Mouse (Mus musculus): ENCODE measurements around the gene Gck. TPM values are rescaled to one million over a fixed set of nuclear protein-coding genes. Genes with fewer than 3 reads are reported as not detected.
"Not testable (repeated sequence)": the region's sequence is repeated elsewhere in the genome, so short reads cannot be mapped to it uniquely, and the experiment has no call there.

Gck gene
- polyA plus RNA-seq, 1 experiment: 0.42 TPM

GRCm38 (mm10) chr11:5955546-5956276 lies 5.8 kb upstream of the Gck start, which contains the start of gene Ykt6:
Gene Ykt6 (plus strand): TSS chr11:5955693.
- under 1% methylated on average over 63 of the region's 71 CpGs for WGBS
- peak; percentile 92 for DNase-seq (ENCODE audit: low read depth, low spot score)

- 5% methylated on average over 7 of the region's 7 CpGs for WGBS
- peak; percentile 43 for DNase-seq (ENCODE audit: low read depth, low spot score)
Measured at GRCm38 (mm10) chr11:5954965-5955504, 5.2 kb upstream of the Gck start.

GRCm38 (mm10) chr11:5954435-5954834 lies 4.6 kb upstream of the Gck start:
- DNase-seq (ENCODE audit: low read depth, low spot score): no peak
- WGBS: 73% methylated on average over 5 of the region's 5 CpGs

GRCm38 (mm10) chr11:5953130-5953765 lies 3.4 kb upstream of the Gck start:
- WGBS: 45% methylated on average over 8 of the region's 8 CpGs
- no peak for DNase-seq (ENCODE audit: low read depth, low spot score)

GRCm38 (mm10) chr11:5952501-5952900 lies 2.6 kb upstream of the Gck start:
- 41% methylated on average over 5 of the region's 5 CpGs for WGBS
- no peak for DNase-seq (ENCODE audit: low read depth, low spot score)

GRCm38 (mm10) chr11:5948546-5949250 lies 1.2 kb downstream of the Gck start:
- 64% methylated on average over 10 of the region's 10 CpGs for WGBS
- no peak for DNase-seq (ENCODE audit: low read depth, low spot score)

GRCm38 (mm10) chr11:5947796-5948195 lies 2.1 kb downstream of the Gck start:
- no peak for DNase-seq (ENCODE audit: low read depth, low spot score)
- WGBS: 67% methylated on average over 4 of the region's 4 CpGs

GRCm38 (mm10) chr11:5945096-5945495 lies 4.8 kb downstream of the Gck start:
- no peak for DNase-seq (ENCODE audit: low read depth, low spot score)
- WGBS: 22% methylated on average over 2 of the region's 2 CpGs

- DNase-seq (ENCODE audit: low read depth, low spot score): no peak
- WGBS: 83% methylated on average over 6 of the region's 6 CpGs
Measured at GRCm38 (mm10) chr11:5942966-5943365, 6.9 kb downstream of the Gck start.

- DNase-seq (ENCODE audit: low read depth, low spot score): not testable (repeated sequence)
- WGBS: 92% methylated on average over 11 of the region's 11 CpGs
Measured at GRCm38 (mm10) chr11:5934531-5934930, 15.3 kb downstream of the Gck start.

- 90% methylated on average over 6 of the region's 6 CpGs for WGBS
- not testable (repeated sequence) for DNase-seq (ENCODE audit: low read depth, low spot score)
Measured at GRCm38 (mm10) chr11:5931947-5932346, 17.9 kb downstream of the Gck start.

GRCm38 (mm10) chr11:5930578-5930977 lies 19.3 kb downstream of the Gck start:
- 41% methylated on average over 1 of the region's 1 CpGs for WGBS
- DNase-seq (ENCODE audit: low read depth, low spot score): no peak

GRCm38 (mm10) chr11:5926696-5927220 lies 23.1 kb downstream of the Gck start:
- WGBS: 53% methylated on average over 3 of the region's 3 CpGs
- DNase-seq (ENCODE audit: low read depth, low spot score): no peak

GRCm38 (mm10) chr11:5924699-5925098 lies 25.2 kb downstream of the Gck start:
- no peak for DNase-seq (ENCODE audit: low read depth, low spot score)
- WGBS: 59% methylated on average over 8 of the region's 8 CpGs

GRCm38 (mm10) chr11:5920323-5920960 lies 29.4 kb downstream of the Gck start:
- DNase-seq (ENCODE audit: low read depth, low spot score): no peak
- WGBS: 24% methylated on average over 17 of the region's 17 CpGs

GRCm38 (mm10) chr11:5919606-5920005 lies 30.3 kb downstream of the Gck start:
- DNase-seq (ENCODE audit: low read depth, low spot score): no peak
- 92% methylated on average over 4 of the region's 4 CpGs for WGBS

- no peak for DNase-seq (ENCODE audit: low read depth, low spot score)
- 62% methylated on average over 2 of the region's 2 CpGs for WGBS
Measured at GRCm38 (mm10) chr11:5918111-5918510, 31.8 kb downstream of the Gck start.

- WGBS: 65% methylated on average over 8 of the region's 8 CpGs
- DNase-seq (ENCODE audit: low read depth, low spot score): no peak
Measured at GRCm38 (mm10) chr11:5916178-5916548, 33.7 kb downstream of the Gck start.

GRCm38 (mm10) chr11:5915429-5916177 lies 34.3 kb downstream of the Gck start:
- DNase-seq (ENCODE audit: low read depth, low spot score): no peak
- WGBS: 69% methylated on average over 5 of the region's 5 CpGs
